Mouse (Mus musculus) adrenal gland, postnatal 4 days (tissue): ENCODE data around the gene Gm10142. TPM values are rescaled to one million over a fixed set of nuclear protein-coding genes. Genes with fewer than 3 reads are reported as not detected.
"Not testable (repeated sequence)": the region's sequence is repeated elsewhere in the genome, so short reads cannot be mapped to it uniquely, and the experiment has no call there.

Source experiments
- DNase-seq, 2 experiments: peaks; one replicate each; pipeline ENCODE4 v3.0.0; 2021 to 2022; ENCODE audit warnings: low spot score in 2 of 2, mixed read lengths in 2 of 2
- long read RNA-seq, 2 experiments: library from polyadenylated mRNA; stranded (forward); transcript quantifications; one replicate each; pipeline ENCODE4 v2.0.0; 2021
- total RNA-seq, 2 experiments: library from RNA; stranded (reverse); gene quantifications; 2 replicates each; pipeline ENCODE4 v1.2.3; 2021

Gm10142 gene
- total RNA-seq: not detected
- long read RNA-seq, experiment 1: 0 reads
- long read RNA-seq, experiment 2: 0 reads

DNA sequence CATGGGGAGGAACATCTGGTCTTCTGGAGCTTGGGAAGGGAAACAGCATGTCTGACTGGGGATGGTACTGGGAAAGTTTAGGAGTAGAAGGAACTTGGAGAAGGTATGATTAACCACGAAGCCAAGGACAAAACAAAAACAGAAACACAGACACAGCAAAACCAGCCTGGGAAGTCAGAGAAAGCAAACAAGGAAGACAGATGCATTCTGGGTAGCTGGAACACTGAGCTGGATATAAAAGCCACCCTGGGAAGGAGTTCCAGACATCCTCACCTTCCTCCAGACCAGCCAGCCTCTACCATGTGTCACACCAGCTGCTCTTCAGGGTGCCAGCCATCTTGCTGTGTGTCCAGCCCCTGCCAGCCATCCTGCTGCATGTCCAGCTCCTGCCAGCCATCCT is at the start of gene Gm10142:
TSS of gene Gm10142 (plus strand) at position 301 of the 400 bp plus-strand sequence.
- DNase-seq: no peak

DNA sequence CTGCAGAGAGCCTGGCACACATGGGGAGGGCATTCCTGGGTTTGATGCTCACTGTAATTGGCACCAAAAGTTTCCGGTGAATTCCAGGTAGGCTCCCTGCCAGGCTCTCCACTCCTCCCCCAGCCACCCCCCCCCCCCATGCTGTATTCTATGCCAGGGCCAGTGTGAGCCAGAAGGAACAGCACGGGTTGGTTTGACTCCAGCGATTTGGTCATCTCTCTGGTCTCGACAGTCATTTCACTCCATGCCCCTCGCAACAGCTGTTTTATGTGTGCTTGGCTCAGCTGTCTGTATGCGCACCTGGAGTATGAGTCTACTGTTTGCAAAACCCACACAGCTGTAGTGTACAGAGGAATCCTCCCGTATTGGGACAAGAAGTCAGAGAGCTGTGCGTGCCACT is 49.3 kb upstream of the Gm10142 start:
- DNase-seq: no peak

DNA sequence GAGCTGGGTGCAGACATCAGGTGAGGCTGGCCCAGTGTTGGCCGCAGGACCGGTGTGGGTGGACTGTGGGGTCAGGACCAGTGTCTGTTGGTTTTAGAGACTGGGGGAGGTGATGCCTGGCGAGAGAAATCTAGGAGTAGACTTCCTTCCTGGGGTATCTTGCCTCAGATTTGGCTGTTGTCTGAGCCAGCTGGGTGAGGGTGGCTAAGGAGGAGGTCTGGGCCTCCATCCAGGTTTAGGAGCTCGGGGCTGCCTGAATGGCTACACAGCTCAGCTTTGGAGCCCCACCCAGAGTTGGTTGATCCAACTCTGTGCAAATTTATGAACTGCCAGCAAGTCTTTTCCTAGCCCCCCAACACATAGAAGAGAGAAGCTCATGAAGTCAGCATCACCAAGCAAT is 48.2 kb upstream of the Gm10142 start:
- no peak for DNase-seq

DNA sequence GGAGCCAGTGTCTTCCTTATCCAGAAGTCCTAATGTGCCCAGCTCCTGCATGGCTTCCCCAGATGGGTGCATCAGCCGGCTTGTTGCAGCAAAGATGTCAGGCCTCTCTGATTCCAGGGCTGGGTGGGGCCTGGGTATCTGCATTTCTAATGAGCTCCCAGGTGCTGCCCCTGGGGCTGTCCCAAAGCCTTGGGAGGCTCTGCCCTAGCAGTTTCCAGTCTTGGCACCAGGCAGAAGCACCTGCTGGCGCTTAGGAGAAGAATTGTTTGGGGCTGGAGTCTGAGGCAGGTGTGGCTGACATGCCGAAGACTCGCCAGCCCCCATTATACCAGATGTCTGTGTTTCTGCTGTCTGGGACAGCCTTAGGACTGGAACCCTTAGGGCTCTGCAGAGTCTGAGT is 44.9 kb upstream of the Gm10142 start:
- DNase-seq: no peak

DNA sequence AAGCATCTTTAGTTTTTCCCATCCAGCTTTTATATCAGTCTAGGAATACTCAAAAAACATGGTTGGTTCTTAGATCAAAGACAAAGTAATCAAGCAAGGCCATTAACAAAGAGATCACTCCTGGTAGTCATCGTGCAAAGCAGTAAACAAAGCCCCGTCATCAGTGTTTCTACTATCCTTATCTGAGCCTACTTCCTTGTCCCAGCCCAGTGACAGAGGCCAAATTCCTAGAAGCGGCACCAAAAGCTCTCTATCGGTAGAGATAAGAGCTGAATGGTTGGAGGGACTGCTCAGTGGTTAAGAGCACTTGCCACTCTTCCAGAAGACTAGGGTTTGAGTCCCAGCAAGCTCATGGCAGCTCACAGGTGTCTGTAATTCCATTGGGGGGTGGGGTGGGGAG is 44.1 kb upstream of the Gm10142 start:
- DNase-seq: no peak

DNA sequence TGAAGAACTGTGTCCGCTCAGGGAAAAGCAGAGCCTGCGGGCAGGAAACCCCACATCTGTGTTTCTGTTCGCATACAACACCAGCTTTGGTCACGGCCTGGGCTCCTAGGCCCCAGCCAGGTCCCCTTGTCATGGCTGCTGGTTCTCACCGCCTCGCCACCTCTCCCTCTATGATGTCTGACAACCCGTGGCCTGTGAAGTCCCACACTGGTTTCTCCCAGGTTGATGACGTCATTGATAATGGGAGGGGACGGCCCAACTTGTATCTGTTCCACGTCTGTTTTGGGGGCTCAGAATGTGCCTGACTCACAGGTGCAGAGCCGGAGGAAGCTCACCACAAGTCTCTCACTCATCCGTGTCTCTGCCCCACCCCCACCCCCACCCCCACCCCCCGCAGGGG is 41.8 kb upstream of the Gm10142 start:
- DNase-seq: no peak

DNA sequence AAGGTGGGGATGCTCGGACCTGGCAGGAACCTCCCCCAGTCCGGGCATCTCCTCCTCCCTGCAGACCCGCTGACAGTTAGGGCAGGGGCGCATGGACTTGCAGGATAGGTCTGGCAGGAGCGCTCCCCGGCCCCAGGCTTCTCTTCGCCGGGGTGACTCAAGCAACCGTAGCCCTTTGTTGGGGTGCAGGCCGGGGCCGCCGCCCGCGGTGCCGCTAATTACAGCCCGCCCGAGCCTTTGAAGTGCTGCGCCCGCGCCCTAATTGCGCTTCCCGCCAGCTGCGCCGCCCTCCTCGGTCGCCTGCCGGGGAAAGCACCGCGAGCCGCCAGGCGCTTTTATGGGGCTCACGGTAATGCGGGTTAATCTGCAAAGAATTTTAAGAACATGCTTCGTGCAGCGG is 38.0 kb upstream of the Gm10142 start:
- DNase-seq: no peak

DNA sequence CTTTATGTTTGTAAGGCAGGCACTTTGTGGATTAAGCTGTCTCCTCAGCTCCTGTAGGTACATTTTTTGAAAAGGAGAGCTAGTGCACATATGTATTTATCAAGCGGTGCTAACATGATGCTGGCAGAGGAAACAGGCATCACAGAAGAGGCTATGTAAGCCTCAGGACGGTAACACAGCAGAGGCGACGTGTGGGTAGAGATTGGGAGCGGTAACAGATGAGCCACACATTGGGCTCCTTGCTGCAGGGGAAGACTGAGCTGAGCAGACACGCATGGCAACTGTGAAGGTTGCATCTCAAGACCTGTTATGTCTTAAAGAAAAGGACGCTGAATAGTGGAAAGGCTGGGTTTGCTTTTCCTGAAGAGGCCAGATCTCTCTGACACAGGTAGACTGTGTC is 32.6 kb upstream of the Gm10142 start:
- DNase-seq: no peak

DNA sequence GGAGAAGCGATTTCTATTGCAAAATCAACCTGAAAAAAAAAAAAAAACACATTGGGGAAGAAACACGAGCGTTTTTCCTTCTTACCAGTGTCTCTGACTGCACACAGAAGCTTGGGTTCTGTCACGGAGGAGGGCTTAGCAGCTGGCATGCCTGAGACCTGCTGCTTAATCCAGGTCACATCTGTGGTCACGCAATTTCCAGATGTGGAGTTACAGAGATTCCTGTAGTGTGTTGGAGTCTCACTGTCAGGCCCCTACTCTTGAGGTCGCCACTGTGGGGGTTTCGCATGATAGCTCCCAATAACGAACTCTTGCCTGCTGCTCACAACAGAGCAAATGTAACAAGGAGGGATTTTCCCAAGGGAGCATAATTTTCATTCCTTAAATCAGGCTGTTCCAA is 31.4 kb upstream of the Gm10142 start:
- no peak for DNase-seq

DNA sequence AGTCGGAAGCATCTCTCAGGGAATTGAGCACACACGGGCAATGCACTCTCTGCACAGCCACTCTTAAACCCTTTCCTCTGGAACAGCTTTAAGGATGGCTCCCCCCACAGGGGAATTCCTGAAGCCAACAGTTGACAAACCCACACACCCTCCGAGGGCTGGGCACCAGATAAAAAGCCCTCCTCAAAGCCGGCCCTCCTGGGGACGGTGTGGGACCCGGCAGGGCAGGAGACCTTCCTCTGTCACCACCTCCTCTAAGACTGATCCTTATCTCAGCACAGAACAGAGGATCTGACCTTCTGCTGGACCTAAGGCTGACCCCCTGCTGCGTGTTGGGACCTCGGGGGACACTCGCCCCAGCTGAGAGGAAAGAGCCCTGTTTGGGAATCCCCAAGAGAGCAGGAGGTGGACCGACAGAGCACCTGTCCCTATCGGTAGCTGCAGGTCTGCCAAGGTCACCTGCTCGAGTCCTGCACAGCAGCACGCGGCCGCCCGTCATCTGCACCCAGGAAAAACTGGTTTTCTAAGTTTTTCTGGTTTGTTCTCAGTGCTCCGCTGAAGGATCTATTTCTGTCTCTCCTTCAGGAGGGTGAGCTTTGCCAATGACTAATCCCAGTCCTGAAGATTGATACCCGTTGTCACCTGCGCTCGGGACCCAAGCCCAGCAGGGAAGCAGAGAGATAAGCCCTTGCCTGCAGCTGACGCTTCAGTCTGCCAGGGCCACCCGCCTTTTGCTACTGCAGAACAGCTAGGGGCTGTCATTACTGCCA is 29.5 kb upstream of the Gm10142 start, which contains the start of gene Tspear:
TSS of gene Tspear (plus strand) at position 675 of the 770 bp plus-strand sequence.
- DNase-seq: no peak

DNA sequence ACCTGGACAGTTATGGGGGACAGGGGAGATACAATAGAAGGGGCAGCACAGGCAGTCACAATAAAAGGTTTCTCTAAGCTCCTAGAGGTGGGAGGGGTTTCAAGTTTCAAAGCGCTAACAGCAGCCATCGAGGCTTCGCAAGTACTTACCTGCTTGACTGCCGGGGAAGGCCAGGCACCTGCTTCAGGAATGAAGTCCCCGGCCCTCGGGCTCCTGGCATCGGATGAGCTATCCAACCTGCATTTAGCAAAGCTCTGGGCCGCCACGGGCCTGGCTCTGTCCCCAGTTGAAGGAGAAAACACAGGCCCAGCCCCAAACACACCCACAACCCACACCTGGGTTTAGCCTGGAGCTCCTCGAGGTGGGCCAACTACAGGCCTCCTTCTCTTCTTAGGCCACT is 28.6 kb upstream of the Gm10142 start:
- DNase-seq: no peak

DNA sequence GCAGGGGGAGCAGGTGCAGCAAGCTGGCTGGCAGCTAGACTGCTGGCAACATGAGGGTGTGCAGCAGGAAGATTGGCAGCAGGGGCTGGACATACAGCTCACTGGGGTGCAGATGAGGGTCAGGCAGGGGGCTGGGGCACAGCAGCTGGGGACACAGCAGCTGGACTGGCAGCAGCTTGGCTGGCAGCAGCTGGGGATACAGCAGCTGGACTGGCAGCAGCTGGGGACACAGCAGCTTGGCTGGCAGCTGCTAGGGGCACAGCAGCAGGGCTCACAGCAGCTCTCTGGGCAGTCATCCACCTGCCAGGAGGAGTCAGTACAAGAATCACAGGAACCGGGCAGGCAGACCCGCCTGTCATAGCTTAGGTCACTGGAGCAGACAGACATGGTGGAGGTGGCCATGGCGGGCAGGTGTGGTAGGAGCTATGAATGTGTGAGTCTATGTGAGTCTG is 25.2 kb upstream of the Gm10142 start, which contains the start of gene Gm19402:
TSS of gene Gm19402 (minus strand) at position 402 of the 452 bp plus-strand sequence.
- not testable (repeated sequence) for DNase-seq

DNA sequence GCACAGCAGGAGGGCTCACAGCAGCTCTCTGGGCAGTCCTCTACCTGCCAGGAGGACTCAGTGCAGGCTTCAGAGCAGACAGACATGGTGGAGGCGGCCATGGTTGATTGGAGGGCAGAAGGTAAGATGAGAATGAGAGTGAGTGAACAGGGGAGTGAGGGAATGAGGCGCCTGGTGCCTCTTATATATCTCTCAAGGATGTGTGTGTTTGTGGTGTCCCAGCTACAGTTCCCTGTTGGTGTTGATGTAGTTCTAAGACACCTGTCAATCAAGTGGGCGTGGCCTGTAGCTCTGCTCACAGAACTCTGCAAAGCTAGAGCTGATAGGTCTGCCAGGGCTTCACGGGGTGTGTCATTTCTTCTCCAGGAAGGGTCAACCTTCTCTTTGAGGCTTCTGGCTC is 18.5 kb upstream of the Gm10142 start, which contains the start of gene Gm9508:
TSS of gene Gm9508 (minus strand) at position 101 of the 400 bp plus-strand sequence.
- no peak for DNase-seq

DNA sequence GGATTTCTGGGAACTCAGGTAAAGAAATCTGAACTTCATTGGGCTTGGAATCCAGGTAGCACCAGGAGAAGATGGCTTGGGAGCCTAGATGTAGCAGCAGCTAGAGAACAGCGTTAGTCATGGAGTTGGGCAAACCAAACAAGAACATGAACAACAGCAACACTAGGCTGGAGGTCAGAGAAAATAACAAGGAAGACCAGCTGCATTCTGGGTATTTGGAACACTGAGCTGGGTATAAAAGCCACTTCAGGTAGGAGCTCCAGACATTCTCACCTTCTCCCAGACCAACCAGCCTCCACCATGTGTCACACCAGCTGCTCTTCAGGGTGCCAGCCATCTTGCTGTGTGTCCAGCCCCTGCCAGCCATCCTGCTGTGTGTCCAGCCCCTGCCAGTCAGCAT is 9.3 kb upstream of the Gm10142 start, which contains the start of gene Gm10272:
TSS of gene Gm10272 (plus strand) at position 301 of the 400 bp plus-strand sequence.
- no peak for DNase-seq

DNA sequence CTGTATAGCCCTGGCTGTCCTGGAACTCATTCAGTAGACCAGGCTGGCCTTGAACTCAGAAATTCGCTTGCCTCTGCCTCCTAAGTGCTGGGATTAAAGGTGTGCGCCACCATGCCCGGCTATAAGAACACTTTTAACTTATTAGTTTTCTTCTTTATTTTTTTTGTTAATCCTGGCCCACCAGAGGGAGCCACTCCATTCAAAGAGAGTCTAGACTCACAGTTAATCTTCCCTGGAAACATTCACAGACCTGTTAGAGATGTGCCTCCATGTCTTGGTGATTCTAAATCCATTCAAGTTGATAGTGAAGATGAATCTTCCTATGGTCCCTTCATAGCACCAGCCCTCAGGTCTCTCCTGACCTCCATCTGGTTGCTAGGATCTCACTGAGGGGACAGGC is 5.8 kb upstream of the Gm10142 start:
- no peak for DNase-seq

DNA sequence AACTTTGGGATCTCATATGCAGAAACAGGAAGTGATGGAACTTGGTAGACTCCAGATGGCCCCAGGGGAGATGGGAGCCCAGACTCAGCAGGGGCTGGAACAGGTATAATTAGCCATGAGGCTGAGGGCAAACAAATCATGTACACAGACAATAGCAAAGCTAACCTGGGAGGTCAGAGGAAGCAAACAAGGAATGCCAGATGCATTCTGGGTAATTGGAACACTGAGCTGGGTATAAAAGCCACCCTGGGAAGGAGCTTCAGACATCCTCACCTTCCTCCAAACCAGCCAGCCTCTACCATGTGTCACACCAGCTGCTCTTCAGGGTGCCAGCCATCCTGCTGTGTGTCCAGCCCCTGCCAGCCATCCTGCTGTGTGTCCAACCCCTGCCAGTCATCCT is 4.5 kb upstream of the Gm10142 start, which contains the start of gene Gm10024:
TSS of gene Gm10024 (plus strand) at position 301 of the 400 bp plus-strand sequence.
- DNase-seq: not testable (repeated sequence)

DNA sequence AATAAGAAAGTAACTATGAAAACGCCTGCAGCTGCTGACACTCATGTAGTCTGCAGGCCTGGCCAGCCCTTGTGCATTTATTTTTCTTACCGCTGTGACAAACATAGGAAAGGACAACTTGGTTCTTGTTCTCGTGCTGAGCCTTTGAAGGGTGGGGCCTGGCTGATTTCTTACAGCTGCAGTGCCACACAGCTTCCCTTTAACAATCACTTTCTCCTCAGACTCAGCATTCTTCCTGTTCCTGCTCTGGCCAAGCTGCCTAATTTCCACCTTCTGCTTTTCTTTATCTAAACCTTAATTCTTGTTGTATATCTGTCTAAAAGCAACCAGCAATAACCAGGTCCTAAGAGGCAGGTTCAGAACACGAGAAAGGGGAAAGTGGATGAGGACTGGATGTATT is 1.9 kb upstream of the Gm10142 start:
- no peak for DNase-seq

DNA sequence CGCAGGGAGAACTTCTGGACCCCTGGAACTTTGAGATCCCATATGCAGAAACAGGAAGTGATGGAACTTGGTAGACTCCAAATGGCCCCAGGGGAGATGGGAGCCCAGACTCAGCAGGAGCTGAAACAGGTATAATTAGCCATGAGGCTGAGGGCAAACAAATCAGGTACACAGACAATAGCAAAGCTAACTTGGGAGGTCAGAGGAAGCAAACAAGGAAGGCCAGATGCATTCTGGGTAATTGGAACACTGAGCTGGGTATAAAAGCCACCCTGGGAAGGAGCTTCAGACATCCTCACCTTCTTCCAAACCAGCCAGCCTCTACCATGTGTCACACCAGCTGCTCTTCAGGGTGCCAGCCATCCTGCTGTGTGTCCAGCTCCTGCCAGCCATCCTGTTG is 4.7 kb downstream of the Gm10142 start, which contains the start of gene Krtap12-1:
TSS of gene Krtap12-1 (plus strand) at position 301 of the 400 bp plus-strand sequence.
- DNase-seq: not testable (repeated sequence)

DNA sequence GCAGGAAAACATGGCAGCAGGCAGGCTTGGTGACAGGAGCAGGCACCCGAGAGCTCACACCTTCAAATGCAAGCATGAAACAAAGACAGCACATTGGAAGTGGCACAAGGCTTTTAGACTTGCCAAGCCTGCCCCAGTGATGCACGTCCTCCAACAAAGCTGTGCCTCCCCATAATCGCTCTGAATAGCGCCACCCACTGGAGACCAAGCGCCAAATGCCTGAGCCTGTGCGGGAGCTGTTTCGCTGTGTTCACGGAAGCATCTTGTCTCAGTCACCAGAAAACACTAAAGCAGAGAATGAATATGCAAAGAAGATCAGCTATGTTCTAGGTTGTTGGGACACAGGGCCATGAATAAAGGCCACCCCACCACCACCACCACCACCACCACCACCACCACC is 9.2 kb downstream of the Gm10142 start:
- no peak for DNase-seq

DNA sequence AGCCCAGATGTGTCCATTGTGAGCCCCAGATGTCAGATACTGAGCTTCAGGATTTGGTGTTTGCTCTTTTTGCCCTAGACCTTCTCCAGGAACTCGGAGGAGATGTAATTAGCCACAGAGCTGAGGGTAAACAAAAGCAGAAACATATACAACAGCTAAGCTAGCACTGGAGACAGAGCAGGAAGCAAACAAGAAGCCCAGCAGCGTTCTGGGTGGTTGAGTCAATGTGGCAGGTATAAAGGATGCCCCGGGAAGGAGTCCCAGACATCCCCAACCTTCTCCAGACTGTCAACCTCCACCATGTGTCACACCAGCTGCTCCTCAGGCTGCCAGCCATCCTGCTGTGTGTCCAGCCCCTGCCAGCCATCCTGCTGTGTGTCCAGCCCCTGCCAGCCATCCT is 10.6 kb downstream of the Gm10142 start, which contains the start of gene Gm10100:
TSS of gene Gm10100 (plus strand) at position 301 of the 400 bp plus-strand sequence.
- DNase-seq: no peak

DNA sequence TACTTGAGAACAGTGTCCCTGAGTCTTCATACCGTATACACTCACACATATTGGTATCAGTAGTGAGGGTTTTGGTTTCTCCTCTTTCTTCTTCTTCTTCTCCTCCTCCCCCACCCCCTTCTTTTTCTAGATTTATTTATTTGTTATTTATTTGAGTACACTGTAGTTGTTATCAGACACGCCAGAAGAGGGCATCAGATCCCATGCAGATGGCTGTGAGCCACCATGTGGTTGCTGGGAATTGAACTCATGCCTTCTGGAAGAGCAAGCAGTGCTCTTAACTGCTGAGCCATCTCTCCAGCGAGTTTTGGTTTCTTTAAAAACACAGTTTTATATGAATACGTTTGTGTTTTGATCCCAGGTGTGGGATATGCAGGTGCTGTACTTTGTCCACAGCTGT is 12.7 kb downstream of the Gm10142 start:
- no peak for DNase-seq

DNA sequence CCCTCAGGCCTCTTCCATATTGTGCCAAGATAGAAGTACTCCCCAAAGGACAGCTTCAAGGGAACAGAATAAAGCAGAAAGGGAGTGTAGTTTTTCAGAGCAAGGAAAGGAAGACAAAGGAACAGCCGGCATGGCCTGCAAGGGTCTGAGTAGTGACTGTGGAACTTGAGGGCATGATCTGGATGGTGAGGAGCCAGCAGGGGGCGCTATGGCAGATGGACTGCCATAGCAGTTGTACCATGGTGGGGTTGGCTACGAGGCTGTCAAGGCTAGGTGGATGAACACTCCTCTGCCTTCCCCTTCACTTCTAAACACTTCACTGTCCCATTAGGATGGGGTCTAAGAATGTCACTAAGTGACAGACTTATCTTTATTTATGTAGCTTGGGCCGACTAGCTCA is 13.6 kb downstream of the Gm10142 start:
- DNase-seq: no peak
